Mouse (Mus musculus) ES-E14 (cell line): ENCODE data around the gene Fam178b.

Experiments used
- CHD2 ChIP-seq: IDR thresholded peaks from 2 replicates; pipeline ENCODE4 v1.6.1; 2014; ENCODE audit warnings: mild to moderate bottlenecking, low read depth, low read length, inconsistent platforms
- HCFC1 ChIP-seq: IDR thresholded peaks from 2 replicates; pipeline ENCODE4 v1.6.1; 2012; ENCODE audit warnings: low read length, inconsistent platforms, borderline replicate concordance; ENCODE audit not compliant: insufficient read depth
- MAFK ChIP-seq: IDR thresholded peaks from 2 replicates; pipeline ENCODE4 v1.6.1; 2014; ENCODE audit warnings: mild to moderate bottlenecking, low read depth, low read length, inconsistent platforms; ENCODE audit not compliant: insufficient read depth
- ZC3H11A ChIP-seq: IDR thresholded peaks from 2 replicates; pipeline ENCODE4 v1.6.1; 2012; ENCODE audit warnings: low read depth, mild to moderate bottlenecking, inconsistent platforms, low read length, borderline replicate concordance
- ZNF384 ChIP-seq: IDR thresholded peaks from 2 replicates; pipeline ENCODE4 v1.6.1; 2012; ENCODE audit warnings: low read depth, low read length, inconsistent platforms

GRCm38 (mm10) chr1:36556553-36557456 lies 126.2 kb downstream of the Fam178b start:
- TF ChIP-seq CHD2 (no peak), HCFC1 (0 out of 2 replicates have a peak, but pooled peaks have one; percentile 26), MAFK (no peak), ZC3H11A (no peak), ZNF384 (no peak)
